Mouse (Mus musculus) retina, embryonic 14.5 days (tissue): ENCODE measurements at regions not wholly inside any gene's neighbourhood (a gene's known extent, or its start where the extent isn't known, plus 50 kb on each side); places are given as distances from the start of the nearest gene placed in this dataset.
"Not testable (repeated sequence)": the region's sequence is repeated elsewhere in the genome, so short reads cannot be mapped to it uniquely, and the experiment has no call there.

Experiments
- DNase-seq: peaks from one replicate; pipeline ENCODE4 v3.0.0-alpha.2; 2015; ENCODE audit warnings: low spot score

DNA sequence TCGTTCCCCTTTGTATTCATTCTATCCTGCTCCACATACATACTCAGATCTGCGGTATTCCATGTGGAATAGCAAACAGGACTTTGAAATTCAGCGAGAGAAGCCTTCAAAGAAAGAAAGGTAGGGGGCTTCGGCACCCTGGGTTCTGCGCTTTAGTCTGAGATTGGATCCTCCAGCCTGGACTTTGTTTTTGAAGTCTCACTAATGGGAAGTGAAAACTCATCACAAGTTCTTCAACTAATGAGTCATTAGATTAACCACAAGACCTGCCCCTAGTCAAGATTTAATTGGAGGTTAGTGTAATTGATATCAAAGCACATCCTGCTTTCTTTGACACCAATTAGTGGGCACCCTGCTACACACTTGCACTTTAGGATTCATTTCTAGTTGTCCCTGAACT, 492.5 kb upstream of the Zfp960 start:
- peak; percentile 18 for DNase-seq

DNA sequence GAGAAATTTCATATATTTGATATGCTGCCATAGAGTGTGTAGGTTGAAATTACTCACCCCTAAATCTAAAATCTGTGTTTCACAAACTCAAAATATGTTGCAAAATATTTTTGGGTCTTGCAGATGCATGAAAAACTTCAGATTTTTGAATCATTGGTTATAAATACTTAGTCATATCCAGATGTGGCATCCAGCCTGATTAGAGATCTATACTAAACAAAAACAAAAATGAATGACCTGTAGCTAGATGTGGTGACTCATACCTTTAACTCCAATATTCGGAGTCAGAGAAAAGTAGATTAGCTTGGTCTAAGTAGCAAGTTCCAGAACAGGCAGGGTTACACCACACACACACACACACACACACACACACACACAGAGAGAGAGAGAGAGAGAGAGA, 475.1 kb upstream of the Zfp960 start:
- no peak for DNase-seq

DNA sequence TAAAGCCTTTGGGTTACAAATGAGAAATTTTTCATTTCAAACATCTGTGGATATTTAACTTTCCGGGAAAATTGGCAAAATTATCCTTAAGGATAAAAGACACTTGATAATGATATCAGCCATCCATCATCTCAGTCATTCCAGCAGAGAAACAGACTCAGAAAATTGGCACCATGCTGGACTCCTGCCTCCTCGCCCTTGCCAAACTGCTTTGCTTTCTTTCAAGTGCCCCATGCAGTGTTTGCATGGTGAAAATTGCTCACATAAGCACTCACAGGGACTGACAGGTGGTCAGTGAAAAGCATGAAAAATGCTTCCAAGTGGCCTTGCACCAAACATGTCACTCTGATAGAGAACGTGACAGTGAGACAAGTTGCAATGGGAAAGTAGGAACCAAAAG, 464.2 kb upstream of the Zfp960 start:
- DNase-seq: no peak

DNA sequence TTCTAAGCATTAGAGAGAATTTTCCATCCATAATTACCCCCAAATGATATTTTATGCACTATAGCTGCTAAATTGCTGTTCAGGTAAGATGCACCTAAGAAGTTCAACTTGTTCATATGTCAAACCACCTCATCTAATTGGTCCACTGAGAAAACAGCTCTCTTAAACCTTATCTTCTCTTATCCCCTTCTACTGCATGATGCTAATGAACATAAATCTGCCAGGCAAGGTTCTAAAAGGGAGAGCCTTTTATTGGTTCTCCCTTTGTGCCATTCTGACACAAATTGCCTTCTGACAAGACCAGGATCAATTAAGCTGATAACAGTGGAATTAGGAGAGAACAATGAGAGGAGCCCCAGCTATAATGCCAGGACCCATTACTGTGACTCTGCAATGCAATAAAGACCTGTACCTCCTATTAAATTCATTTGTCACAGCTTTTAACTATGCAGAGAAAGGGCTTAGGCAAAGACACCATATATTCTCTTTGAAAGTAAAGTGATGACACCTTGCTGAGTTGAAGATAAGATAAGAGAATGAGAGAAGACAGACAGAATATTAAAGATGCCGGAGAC, 451.4 kb upstream of the Zfp960 start:
- no peak for DNase-seq

DNA sequence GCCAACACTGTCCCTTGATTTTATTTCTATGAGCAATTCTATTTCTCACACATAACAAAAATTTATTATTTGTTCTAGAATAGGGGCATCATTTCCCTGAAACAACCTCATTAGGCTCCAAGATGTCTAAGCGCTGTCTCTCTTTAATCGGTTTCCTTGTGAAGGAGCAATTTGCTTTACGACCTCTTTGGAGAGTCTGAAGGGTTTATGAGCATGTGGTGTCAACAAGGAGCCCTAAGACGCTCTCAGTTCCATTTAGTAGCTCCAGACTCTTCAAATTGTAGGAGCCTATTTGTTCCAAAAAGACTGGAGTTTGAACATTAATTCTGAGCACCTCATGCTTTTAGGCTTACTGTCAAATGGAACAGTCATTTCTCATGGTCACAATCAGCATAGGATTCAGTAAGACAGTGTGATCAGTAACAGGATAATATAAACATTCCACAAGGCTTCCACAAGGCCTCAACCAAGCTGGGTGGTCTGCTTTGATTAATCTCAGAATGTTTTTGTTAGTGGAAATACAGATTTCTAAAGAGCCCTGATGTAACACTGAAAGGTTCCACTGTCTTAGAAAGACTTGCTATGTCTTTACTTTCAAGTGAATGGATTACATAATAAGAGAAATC, 441.9 kb upstream of the Zfp960 start:
- DNase-seq: no peak

DNA sequence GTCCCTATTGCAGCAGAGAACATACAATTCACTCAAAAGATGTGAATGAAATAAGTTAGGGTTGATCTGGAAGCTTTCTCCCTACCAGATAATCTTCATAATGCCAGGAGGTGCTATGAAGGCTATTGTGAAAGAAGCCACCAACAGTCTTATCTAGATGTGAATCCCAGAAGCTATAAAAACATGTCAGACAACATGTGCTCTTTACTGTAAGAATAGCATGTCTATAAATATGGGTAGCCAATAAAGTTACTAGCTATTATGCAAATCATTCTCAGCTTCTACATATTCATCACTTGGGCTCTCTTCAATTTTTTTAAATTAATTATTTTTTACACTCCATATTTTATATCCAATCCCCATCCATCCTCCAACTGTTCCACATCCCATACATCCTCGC, 434.1 kb upstream of the Zfp960 start:
- DNase-seq: no peak

DNA sequence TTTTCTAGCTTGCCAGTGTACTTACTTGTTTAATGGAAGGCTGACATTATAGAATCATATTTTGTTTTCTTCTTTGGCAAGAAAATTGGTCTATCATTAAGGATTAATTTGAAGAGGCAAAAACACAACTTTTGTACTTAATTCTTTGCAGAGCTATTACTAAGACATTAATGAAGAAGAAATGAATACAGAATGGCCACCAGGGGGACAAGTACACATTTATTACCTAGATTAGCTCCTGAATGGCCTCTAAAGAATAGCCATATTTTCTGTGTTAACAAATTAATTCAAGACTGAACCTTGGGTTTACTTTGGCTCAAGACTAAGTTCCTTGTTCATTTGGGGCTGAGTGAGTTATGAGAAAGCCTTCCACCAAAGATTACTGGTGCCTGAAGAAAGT, 430.5 kb upstream of the Zfp960 start:
- peak; percentile 3 for DNase-seq

DNA sequence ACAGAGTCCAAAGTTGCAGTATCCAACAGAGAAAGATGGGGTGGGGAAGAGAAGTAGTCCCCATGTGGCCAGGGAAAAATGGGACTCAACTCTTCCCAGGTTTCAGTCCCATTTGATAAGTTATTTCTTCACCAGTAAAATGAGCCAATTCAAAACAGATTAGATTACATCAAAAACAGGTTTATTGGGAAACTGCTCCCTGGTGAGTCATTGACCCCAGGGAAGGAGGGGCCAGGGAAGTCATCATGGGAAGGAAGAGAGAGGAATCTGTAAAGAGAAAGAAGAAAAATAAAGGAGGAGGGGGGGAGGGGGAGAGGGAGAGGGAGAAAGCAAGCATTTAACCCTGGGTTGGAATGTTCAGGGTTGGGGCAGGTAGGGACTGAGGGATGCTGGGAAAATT, 426.4 kb upstream of the Zfp960 start:
- no peak for DNase-seq

DNA sequence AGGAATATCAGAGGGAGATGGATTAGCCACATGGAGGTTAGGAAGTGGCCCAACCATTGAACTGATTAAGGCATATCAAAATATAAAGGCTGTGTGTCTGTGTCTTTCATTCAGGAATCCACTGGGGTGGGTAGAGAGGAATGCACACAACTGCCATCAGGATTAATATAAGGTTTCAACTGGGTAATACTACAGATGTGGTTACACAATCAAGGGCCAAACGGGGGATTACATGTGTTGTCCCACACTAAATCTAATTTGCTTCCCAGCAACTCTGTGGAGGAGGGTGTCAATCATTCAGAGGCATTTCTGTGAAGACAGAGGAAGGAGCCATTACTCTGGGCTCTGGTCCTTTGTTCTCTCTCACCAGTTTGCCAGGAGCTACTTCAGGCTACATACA, 416.0 kb upstream of the Zfp960 start:
- DNase-seq: no peak

DNA sequence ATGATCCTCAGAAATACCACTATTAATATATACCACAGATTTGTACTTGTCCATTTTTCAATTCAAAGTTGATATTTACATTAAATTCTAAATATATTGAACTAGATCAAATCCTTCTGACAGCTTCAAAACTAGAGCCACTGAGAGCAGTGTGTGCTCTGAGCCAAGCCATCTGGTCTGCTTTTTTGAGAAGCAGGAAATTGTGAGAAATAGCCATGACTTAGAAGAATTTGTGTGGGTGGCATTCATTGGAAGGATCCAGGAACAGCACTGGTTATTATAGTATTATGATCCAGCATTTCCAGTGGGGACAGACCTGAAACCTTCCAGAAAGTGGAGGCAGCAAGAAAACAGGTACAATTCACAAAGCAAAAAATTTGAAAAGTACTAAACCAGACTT, 398.7 kb upstream of the Zfp960 start:
- no peak for DNase-seq

DNA sequence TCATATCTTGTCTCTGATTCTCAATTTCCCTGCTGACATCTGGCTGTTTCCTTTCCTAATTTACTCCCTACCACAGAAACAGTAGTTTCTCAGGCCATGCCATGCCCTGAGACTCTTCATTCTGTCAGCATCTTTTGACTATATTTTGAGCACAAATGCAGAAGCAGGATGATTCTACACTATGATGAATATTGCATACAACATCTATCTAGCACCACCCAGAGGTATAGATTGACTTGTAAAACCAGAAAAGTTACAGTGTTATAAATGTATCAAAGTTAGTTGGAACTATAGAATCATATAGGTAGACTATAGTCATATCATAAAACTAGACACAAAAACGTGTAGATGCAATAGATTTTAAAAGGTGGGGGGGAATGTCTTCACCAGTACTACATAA, 396.3 kb upstream of the Zfp960 start:
- DNase-seq: no peak

DNA sequence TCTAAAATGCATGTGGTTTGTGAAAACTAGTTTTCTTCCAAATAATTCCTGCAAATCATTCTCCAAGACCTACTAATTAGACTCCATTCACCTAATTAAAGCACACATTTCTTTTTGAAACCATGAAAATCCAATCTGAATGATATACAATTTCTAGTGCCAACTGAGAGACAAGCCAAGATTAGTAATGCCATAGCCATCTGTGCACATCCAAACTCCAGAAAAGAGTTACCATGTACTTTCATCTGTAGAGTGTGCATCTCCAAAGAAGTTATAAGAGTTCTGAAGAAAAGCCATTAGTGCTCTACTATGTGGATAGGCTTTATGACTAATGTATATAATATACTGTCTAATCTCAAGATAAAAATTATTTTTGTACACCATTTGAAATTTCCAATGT, 359.7 kb upstream of the Zfp960 start:
- DNase-seq: no peak

DNA sequence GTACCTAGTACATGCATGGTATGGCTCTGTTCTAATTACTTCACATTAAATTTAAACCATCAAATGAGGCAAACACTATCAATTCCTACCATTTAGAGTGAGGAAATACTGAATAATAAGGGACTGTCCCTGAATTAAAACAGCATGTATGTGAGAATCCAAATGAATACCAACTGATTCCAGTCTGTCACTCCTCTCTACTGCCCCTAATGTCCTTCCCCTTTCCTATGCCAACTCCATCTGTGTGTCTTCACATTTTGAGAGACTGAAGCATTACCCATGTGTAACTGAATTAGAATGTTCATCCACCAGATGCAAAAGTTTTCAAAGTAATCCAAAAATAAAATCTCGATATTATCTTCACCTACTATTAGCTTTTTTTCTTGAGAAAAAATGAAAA, 358.0 kb upstream of the Zfp960 start:
- no peak for DNase-seq

DNA sequence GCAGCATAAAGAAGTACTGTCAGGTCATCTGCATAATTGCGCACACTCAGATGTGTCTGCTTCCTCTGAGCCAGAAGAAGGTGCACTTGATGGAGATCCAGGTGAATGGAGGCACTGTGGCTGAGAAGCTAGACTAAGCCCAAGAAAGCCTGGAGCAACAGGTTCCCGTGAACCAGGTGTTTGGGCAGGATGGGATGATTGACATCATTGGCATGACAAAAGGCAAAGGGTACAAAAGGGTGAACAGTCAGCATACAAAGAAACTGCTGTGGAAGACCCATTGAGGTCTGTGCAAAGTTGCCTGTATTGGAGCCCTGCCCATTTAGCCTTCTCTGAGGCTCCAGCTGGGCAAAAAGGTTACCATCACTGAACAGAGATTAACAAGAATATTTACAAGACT, 337.0 kb upstream of the Zfp960 start:
- no peak for DNase-seq

DNA sequence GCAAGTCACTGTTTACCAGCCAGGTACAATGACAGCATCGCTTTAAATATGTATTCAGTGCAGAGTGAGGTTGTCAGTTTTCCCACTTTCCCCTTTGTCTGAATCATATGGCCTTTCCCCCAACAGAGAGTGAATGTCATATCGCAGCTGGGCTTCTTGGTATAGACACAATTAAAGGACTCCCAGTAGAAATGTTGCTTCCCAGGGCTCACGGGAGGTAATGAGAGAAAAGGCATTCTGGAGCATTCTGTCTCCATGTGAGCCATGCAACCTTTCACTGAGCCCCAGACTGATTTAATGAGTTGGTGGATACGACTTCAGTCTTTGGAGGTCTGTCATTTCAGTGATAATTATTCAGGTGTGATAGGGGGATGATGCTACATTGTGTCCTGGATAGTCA, 310.8 kb upstream of the Zfp960 start:
- DNase-seq: no peak

DNA sequence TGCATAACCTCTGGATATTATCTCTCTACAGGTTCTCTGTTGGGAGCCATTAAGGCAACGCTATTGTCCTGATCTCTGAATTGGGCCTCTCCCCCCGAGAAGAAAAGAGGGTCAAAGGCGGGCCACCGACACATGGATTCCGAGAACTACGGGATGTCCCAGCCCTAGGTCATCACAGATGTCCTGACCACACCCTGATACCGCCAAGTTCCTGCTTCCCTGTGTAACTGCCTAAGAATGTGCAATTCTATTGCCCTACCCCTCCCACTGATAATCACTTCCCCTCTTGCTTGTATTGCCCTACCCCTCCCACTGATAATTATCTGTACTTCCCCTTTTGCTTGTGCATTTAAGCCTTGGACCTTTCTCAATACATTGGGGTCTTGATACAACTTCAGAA, 293.3 kb upstream of the Zfp960 start:
- DNase-seq: not testable (repeated sequence)

DNA sequence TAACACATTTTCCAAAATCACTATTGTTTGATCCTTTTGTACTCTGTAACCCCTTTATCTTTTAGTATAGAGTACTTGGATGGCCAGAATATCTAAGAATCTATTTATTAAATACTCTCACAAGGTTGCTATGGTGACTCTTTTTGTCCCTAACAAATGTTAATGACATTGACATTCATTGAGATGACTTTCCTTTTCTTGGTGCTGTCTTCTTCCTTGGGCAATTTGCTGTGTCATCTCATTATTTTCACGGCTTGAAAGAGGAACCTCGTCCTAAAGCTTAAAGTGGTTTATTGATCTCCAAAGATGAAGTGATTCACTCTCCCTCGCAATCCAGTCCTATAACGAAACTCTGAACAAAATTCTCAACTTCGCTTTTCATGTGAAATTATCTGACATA, 265.6 kb upstream of the Zfp960 start:
- no peak for DNase-seq

DNA sequence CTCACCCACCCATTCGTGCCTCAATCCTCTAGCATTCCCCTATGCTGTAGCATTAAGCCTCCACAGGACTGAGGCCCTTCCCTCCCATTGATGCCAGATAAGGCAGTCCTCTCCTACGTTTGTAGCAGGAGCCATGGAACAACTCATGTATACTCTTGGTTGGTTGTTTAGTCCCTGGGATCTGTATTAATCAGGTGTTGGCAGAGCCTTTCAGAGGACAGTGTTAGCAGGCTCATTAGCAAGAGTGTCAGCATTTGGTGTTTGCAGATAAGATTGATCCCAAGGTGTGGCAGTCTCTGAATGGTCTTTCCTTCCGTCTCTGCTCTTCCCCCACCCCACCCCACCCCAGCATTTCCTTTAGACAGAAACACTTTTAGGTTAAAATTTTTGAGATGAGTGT, 258.9 kb upstream of the Zfp960 start:
- no peak for DNase-seq

DNA sequence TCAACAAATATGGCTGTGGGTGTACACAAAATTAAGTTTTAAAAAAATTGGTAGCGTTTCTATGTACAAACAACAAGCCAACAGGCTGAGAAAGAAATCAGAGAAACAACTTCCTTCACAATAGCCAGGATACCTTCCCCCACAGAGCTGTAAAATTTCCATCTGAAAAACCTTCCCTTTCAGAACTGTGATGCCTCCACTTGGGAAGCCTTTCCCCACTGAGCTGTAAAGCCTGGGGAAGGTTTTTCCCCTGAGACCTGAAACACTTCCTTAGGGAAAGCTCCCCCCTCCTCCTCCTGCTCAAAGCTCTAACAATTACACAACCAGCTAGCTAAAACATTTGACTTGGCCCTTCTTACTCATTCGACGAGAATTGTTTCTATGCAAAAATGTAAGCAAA, 245.5 kb upstream of the Zfp960 start:
- no peak for DNase-seq

DNA sequence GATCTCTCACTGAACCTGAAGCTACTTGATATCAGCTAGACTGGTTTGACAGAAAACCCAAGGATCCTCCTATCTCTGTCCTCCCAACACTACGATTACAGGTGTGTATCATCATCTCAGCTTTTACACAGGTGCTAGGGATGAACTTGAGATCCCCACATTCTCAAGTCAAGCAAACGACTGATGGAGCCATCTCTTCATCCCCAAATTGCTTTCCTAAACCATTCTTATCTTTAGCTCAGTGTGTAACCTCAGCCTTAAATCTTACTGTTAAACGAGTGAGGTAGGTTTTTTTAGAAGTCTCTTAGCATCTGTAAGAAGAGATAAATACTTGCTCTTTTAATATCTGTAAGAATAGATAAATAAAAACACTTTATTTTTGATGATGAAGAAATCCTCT, 242.2 kb upstream of the Zfp960 start:
- DNase-seq: no peak

DNA sequence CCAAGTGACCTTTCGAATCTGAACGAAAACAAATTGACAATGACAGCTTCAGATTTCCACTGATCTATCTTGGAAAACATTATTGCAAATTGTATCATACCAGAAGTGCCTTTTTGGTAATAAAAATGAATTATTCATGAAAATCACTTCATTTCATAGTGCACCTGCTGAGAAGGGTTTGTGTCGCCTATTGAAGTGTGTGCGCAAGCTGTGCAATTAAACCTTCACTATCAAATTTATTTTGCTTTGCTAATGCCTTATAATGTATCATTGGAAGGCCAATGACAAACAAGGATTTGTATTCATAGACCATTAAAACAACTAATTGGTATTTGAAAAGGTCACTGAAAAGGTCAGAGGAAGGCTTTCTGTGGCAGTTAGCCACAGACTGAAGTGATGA, 224.8 kb upstream of the Zfp960 start:
- DNase-seq: no peak

DNA sequence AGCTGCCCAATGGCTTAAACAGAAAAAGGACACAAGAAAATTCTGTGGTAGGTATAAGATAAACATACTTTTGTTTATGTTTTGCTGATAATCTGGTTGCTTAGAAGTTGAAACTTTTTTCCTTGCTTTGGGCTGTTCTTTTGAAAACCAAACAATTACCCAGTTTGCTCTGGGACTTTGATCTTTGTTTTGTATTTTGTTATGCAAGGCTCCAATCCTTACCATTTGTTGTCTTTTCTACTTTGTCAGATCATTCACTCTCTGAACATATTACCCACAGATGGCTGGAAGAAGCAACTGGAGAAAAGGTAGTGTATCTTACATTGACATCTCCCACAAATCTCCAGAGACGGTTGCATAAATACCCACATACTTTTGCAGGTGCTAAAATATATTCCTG, 203.1 kb upstream of the Zfp960 start:
- DNase-seq: no peak

DNA sequence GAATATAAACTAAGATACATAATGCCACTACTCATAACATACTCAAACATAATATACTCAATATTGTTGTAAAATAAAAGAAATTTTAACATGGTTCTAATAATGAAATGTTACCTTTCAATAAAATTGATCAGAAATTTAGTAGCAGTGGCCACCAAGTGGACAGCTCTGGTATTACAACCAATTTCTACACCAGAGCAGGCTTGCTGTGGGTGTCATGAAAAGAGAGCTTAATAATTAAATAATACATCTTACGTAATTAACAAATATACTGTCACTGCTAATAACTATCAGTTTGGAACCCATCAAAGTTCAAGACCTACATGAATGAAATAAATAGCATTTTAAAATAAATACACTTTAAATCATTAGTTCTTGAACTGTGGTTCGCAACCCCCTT, 163.1 kb upstream of the Zfp960 start:
- DNase-seq: peak; percentile 76

DNA sequence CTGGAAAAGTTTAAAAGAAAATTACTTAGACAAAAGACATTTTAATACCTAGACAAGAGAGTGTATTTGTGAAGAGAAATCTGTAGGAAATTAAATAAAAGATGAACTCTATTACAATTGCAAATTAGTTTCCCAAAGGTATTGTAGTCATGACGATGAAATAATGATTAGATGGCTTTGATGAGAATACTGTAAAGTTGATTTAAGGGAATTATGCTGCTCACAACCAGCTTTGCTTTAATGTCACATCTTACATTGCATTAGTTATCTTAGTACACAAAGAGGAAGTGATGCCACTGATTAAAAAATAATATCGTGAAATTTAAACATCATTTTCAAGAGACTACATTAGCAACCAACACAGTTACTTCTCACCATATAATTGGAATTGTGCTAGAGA, 145.7 kb upstream of the Zfp960 start:
- DNase-seq: no peak

DNA sequence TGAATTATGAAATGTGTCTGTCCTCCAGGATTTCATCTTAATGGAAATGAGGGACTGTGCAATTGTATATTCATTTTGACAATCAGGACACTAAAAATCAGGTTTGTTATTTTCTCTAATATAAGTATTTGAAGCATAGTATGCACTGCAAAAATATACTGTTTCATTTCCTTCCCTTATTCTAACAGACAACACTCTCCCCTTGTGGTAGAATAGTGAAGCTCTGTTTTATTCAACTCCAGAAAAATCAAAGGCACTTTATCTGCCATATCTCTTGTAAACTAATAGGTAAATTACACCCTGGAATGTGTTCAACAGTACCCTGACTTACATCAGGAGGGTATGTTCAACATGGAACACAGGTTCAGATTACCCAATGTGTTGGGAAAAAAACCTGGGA, 137.7 kb upstream of the Zfp960 start:
- peak; percentile 17 for DNase-seq
